Mouse (Mus musculus): Measurements from ENCODE around the gene Nr4a1.

GRCm38 (mm10) chr15:101253563-101253885, 545 bp upstream of the Nr4a1 start:
- TF ChIP-seq POLR2A (IDR thresholded peaks at IDR 0.05; ENCODE audit: low read depth, low read length) (no peak), RAD21 (IDR thresholded peaks at IDR 0.05; ENCODE audit: low read depth, low read length) (no peak), SIN3A (IDR thresholded peaks at IDR 0.05; ENCODE audit: low read length) (no peak)

Data from CH12.LX (cell line).